Mouse (Mus musculus): ENCODE measurements around the gene Gpr82. TPM values are rescaled to one million over a fixed set of nuclear protein-coding genes. Genes with fewer than 3 reads are reported as not detected.
A peak's percentile ranks its signal among the peaks of the same experiment; 100 is the strongest.

Gpr82 gene
- polyA plus RNA-seq, 1 experiment from 2014 or later, result 0.29 TPM

- no peak for DNase-seq (ENCODE audit: low spot score)
- 94% methylated on average over 1 of the region's 1 CpGs for WGBS
Observed at GRCm38 (mm10) chrX:13686589-13686988, 25.4 kb downstream of the Gpr82 start.

DNA sequence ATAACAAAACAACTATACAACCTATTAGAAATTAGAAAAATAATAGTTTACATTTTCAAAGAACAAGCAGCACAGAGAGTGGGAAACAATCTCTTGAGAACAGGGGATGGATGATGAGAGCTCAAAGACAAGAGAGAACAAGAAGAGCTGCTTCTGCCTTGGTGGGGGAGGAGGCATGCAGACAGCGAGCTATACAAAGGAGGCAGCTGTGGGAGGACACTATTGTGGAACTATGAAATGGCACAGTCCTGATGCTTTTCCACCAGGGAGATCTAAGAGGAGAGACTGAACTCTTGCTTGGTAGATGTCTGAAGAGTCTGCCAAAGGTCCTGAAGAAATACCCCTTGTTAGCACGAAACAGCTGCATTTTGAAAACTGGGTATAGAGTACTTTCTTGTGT is 27.2 kb downstream of the Gpr82 start:
- 42% methylated on average over 2 of the region's 2 CpGs for WGBS
- Histone ChIP-seq H3K9me3 (replicated peaks; ENCODE audit: low read length) (no peaks in the 10 kb centered on the region), H3K9ac (ENCODE audit: low read depth, low read length) (no peak overlapping the region), H3K36me3 (ENCODE audit: insufficient read depth, low read length) (no peaks in the 10 kb centered on the region), H3K4me1 (replicated peaks; ENCODE audit: insufficient read depth, low read length) (no peaks in the 10 kb centered on the region), H3K27ac (no peak overlapping the region), H3K4me3 (replicated peaks; ENCODE audit: low read depth, low read length) (no peak overlapping the region), H3K4me2 (ENCODE audit: low read length) (no peak overlapping the region), H3K27me3 (ENCODE audit: insufficient read depth, low read length) (no peaks in the 10 kb centered on the region)
- DNase-seq (ENCODE audit: low spot score), result no peak
- TF ChIP-seq CTCF (IDR thresholded peaks at IDR 0.05; ENCODE audit: low read depth), result no peak
- no peak for ATAC-seq (replicated peaks; ENCODE audit: low FRiP score, low read depth)

More at GRCm38 (mm10) chrX:13686589-13686988, 25.4 kb downstream of the Gpr82 start:
- no peak overlapping the region for H3K27ac ChIP-seq
- no peak overlapping the region for H3K4me2 ChIP-seq (ENCODE audit: low read length)
- ATAC-seq (replicated peaks; ENCODE audit: low FRiP score, low read depth), result no peak
- TF ChIP-seq CTCF (IDR thresholded peaks at IDR 0.05; ENCODE audit: low read depth), result no peak
- no peaks in the 10 kb centered on the region for H3K9me3 ChIP-seq (replicated peaks; ENCODE audit: low read length)
- H3K36me3 ChIP-seq (ENCODE audit: insufficient read depth, low read length), result no peaks in the 10 kb centered on the region
- no peak overlapping the region for H3K4me3 ChIP-seq (replicated peaks; ENCODE audit: low read depth, low read length)
- H3K27me3 ChIP-seq (ENCODE audit: insufficient read depth, low read length), result no peaks in the 10 kb centered on the region
- no peaks in the 10 kb centered on the region for H3K4me1 ChIP-seq (replicated peaks; ENCODE audit: insufficient read depth, low read length)
- H3K9ac ChIP-seq (ENCODE audit: low read depth, low read length), result no peak overlapping the region

GRCm38 (mm10) chrX:13691865-13692264 is 30.7 kb downstream of the Gpr82 start:
- ATAC-seq (replicated peaks; ENCODE audit: low FRiP score, low read depth) (no peak), DNase-seq (ENCODE audit: low spot score) (no peak)
- H3K27ac ChIP-seq, result no peak overlapping the region
- no peaks in the 10 kb centered on the region for H3K36me3 ChIP-seq (ENCODE audit: insufficient read depth, low read length)
- H3K4me3 ChIP-seq (replicated peaks; ENCODE audit: low read depth, low read length), result no peak overlapping the region
- no peaks in the 10 kb centered on the region for H3K9me3 ChIP-seq (replicated peaks; ENCODE audit: low read length)
- H3K4me2 ChIP-seq (ENCODE audit: low read length), result no peak overlapping the region
- 80% methylated on average over 4 of the region's 4 CpGs for WGBS
- no peaks in the 10 kb centered on the region for H3K4me1 ChIP-seq (replicated peaks; ENCODE audit: insufficient read depth, low read length)
- no peaks in the 10 kb centered on the region for H3K27me3 ChIP-seq (ENCODE audit: insufficient read depth, low read length)
- H3K9ac ChIP-seq (ENCODE audit: low read depth, low read length), result no peak overlapping the region
- TF ChIP-seq CTCF (IDR thresholded peaks at IDR 0.05; ENCODE audit: low read depth), result peak; percentile 49

DNA sequence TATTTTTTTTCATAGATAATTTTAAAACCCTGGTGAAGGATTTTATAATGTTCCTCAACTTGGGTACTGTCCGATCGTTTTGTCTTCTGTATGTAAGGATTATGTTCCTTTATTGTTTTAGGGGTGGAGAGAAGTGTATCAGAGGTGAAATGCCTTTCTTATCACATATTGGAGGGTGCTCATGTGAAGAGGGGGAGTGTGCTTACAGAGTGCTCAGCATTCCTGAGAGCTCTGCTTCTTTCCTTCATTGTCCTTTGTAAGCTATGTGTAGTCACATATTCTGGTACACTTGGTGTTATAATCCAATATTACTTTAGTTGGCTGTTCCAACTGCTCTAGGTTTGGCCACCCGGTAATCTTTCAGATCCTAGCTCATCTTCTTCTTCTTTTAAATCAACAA is 39.5 kb downstream of the Gpr82 start:
- ATAC-seq (replicated peaks; ENCODE audit: low FRiP score, low read depth) (no peak), DNase-seq (ENCODE audit: low spot score) (no peak)
- Histone ChIP-seq H3K4me1 (replicated peaks; ENCODE audit: insufficient read depth, low read length) (no peaks in the 10 kb centered on the region), H3K4me2 (ENCODE audit: low read length) (no peak overlapping the region), H3K4me3 (replicated peaks; ENCODE audit: low read depth, low read length) (no peak overlapping the region), H3K9me3 (replicated peaks; ENCODE audit: low read length) (no peaks in the 10 kb centered on the region), H3K27me3 (ENCODE audit: insufficient read depth, low read length) (no peaks in the 10 kb centered on the region), H3K36me3 (ENCODE audit: insufficient read depth, low read length) (no peaks in the 10 kb centered on the region), H3K27ac (no peak overlapping the region), H3K9ac (ENCODE audit: low read depth, low read length) (no peak overlapping the region)
- TF ChIP-seq CTCF (IDR thresholded peaks at IDR 0.05; ENCODE audit: low read depth), result no peak
- 91% methylated on average over 3 of the region's 3 CpGs for WGBS

DNA sequence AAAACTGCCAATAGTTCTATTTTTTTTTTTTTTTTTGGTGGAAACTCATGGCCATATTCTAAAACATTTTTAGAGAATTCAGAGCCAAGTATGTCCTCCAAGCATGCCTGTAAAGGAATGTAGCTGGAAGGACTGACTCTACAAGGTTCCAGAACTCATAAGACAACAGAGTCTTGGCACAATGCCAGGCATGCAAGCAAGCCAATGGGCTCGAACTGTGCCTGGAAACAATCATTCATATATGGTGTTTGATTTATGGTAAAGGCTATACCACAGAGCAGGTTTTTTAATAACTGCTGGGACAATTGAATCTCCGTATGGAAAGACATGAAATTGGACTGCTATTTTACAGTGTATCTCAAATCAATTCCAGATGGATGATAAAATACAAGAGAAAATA is 43.9 kb downstream of the Gpr82 start:
- Histone ChIP-seq H3K36me3 (ENCODE audit: insufficient read depth, low read length) (no peaks in the 10 kb centered on the region), H3K27me3 (ENCODE audit: insufficient read depth, low read length) (no peaks in the 10 kb centered on the region), H3K4me1 (replicated peaks; ENCODE audit: insufficient read depth, low read length) (no peaks in the 10 kb centered on the region), H3K9me3 (replicated peaks; ENCODE audit: low read length) (no peaks in the 10 kb centered on the region), H3K4me3 (replicated peaks; ENCODE audit: low read depth, low read length) (no peak overlapping the region), H3K27ac (no peak overlapping the region), H3K9ac (ENCODE audit: low read depth, low read length) (no peak overlapping the region), H3K4me2 (ENCODE audit: low read length) (no peak overlapping the region)
- DNase-seq (ENCODE audit: low spot score) (no peak), ATAC-seq (replicated peaks; ENCODE audit: low FRiP score, low read depth) (no peak)
- 45% methylated on average over 2 of the region's 2 CpGs for WGBS
- no peak for TF ChIP-seq CTCF (IDR thresholded peaks at IDR 0.05; ENCODE audit: low read depth)

DNA sequence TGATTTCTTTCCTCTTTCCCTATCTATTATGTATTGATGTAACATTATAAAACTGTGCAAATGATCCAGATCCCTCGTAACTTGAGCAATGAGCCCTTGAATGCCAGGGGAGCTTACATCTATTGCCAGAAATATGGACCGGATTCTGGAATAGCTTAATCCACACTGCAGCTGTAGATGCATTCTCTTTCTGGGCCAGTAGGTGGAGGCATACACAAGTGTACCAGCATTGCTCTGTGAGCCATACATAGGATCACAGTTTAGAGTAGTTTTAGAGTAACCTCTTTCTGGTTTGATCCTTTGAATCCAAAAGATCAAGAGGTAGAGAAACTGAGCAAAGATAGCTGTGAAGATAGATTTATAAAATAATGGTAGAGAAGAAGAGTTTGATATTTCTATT is 49.0 kb downstream of the Gpr82 start:
- Histone ChIP-seq H3K9ac (ENCODE audit: low read depth, low read length) (no peak overlapping the region), H3K27ac (no peak overlapping the region), H3K4me3 (replicated peaks; ENCODE audit: low read depth, low read length) (no peak overlapping the region), H3K4me1 (replicated peaks; ENCODE audit: insufficient read depth, low read length) (no peaks in the 10 kb centered on the region), H3K27me3 (ENCODE audit: insufficient read depth, low read length) (no peaks in the 10 kb centered on the region), H3K4me2 (ENCODE audit: low read length) (no peak overlapping the region), H3K9me3 (replicated peaks; ENCODE audit: low read length) (no peaks in the 10 kb centered on the region), H3K36me3 (ENCODE audit: insufficient read depth, low read length) (no peaks in the 10 kb centered on the region)
- no peak for ATAC-seq (replicated peaks; ENCODE audit: low FRiP score, low read depth)
- peak; percentile 67 for DNase-seq (ENCODE audit: low spot score)
- WGBS, result 40% methylated on average over 2 of the region's 2 CpGs
- TF ChIP-seq CTCF (IDR thresholded peaks at IDR 0.05; ENCODE audit: low read depth), result peak; percentile 87

Small RNA genes lying within 50 kb of the gene (microRNA-seq; reads per million reads assigned to microRNA genes)
- gene Gm25246, result not detected

Other genes with a start within 250 kb of the Gpr82 start
- gene Nyx, start 195.3 kb upstream of the Gpr82 start, polyA plus RNA-seq (2015; fragmentation: Nextera tagmentation; extraction: Ambion mirVana), result 0.03 TPM in 1 of 2 replicates, not detected in the other
- 1.6 and 1.9 TPM in 2 replicates for gene Gpr34, start 29.3 kb upstream of the Gpr82 start, polyA plus RNA-seq (2015; fragmentation: Nextera tagmentation; extraction: Ambion mirVana)
- gene Cask, start 190.0 kb downstream of the Gpr82 start, polyA plus RNA-seq (2015; fragmentation: Nextera tagmentation; extraction: Ambion mirVana), result 10.7 and 11.1 TPM in 2 replicates